Mouse (Mus musculus) olfactory bulb, adult 2 months (tissue): ENCODE data around the gene Hgf.

Experiments
- CTCF ChIP-seq: fragments of 200-500 bp; IDR thresholded peaks from 2 replicates; pipeline ENCODE4 v1.5.1; 2012; ENCODE audit warnings: low read depth, mild to moderate bottlenecking, low read length, moderate library complexity; ENCODE audit not compliant: insufficient read depth
- POLR2A ChIP-seq: fragments of 200-500 bp; IDR thresholded peaks from 2 replicates; pipeline ENCODE4 v1.6.1; 2012; ENCODE audit warnings: mild to moderate bottlenecking, low read depth, low read length, moderate library complexity; ENCODE audit not compliant: insufficient read depth

- no peak for TF ChIP-seq CTCF
- TF ChIP-seq POLR2A, result no peak
These were observed 24.8 kb downstream of the Hgf start for GRCm38 (mm10) chr5:16577882-16578742.
